Mouse (Mus musculus): ENCODE results near the gene Fnip2.

DNA sequence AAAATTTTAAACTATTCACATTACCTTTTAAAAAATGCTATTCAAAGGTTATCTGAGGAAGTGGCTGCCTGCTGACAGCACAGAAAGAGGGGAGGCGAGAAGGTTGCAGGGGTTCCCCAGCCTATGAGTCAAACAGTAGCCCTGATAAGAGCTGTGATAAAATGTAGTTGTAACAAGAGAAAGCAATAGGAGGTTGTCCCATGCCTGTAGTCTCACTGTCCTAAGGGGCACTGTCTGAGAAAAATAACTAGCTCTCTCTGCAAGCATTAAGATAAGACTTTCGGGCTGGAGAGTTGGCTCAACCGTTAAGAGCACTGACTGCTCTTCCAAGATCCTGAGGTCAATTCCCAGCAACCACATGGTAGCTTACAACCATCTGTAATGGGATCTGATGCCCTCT lies 29.3 kb downstream of the Fnip2 start:
- no peak for TF ChIP-seq POLR2A (IDR thresholded peaks at IDR 0.05; ENCODE audit: insufficient read depth, low read depth, low read length)
- TF ChIP-seq CTCF (IDR thresholded peaks at IDR 0.05): no peak
